Mouse (Mus musculus) ovary, postnatal 10 days (tissue): ENCODE results near the gene Hist1h2ad.
A peak's percentile ranks its signal among the peaks of the same experiment; 100 is the strongest.
"Not testable (repeated sequence)": the region's sequence is repeated elsewhere in the genome, so short reads cannot be mapped to it uniquely, and the experiment has no call there.

Experiments used
- DNase-seq: peaks from one replicate; pipeline ENCODE4 v3.0.0; 2022; ENCODE audit warnings: low spot score

The Hist1h2ad gene

DNA sequence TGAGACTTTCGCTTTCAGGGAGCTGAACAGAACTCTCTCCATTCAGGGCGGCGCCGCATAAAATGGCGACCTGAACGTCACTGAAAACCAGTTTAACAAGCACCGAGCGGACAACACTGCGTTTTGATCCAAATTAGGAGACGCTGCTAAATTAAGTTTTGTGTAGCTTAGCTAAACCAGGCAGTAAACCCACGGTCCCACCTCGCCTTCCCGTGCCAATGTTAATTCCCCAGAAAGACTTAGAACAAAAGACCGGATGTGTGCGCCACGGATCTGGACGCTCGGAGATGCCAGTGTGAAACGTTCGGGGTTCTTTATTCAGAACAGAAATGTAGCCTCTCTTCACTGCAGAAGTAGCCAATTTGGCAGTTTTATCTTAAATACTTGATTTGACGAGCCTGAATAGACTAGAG, 10.9 kb downstream of the Hist1h2ad start:
- no peak for DNase-seq

DNA sequence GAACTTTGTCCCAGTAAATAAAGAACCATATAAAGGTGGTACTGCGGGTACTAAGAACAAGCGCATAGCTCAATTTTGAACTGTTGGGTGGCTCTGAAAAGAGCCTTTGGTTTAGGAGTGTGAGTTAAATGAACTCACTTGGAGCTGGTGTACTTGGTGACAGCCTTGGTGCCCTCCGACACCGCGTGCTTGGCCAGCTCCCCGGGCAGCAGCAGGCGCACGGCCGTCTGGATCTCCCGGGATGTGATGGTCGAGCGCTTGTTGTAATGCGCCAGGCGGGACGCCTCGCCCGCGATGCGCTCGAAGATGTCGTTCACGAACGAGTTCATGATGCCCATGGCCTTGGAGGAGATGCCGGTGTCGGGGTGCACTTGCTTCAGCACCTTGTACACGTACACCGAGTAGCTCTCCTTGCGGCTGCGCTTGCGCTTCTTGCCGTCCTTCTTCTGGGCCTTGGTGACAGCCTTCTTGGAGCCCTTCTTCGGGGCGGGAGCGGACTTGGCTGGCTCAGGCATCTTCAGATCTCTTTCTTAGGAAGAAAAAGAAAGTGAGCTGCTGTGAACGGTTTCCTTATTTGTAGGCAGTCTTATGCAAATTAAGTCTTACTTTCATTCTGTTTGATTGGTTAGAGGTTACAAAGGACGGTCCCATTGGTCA, 11.4 kb downstream of the Hist1h2ad start:
- DNase-seq = peak; percentile 55

DNA sequence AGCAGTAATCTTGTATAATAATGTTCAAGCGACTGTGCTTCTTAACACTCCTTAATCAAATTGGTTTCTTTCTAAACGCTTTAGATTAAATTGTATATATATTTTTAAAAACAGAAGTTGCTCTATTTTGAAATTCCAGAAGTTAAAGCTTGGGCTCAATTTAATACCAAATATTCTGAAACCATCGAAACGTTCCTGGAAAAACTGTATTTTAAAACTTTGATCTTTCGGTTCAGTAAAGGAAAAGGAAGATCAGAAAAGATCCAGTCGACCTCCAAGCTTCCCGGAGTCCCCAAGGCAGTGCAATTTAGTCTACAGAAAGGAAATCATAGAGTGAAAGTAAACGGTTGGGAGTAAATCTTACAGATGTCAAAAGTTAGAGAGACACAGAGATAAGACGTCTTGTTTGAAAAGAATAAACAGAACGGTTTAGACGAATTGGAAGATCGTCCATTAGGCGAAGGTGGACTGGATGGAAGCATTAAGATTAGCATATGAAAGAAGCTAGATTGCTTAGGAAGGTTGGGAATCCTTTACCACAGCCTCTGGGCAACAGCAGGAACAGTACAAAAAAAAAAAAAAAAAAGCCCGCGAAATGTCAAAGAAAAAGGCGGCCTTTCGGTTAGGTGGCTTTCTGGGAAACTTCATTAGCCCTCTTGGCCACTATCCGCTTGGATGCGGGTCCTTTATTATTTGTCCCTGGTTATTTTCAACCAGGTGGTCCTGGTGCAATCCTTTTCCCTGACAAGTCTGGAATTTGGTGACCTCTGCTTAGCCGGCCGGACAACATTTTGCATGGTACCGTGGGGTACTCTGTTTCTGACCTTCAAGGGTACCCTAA, 12.1 kb downstream of the Hist1h2ad start:
- no peak for DNase-seq

DNA sequence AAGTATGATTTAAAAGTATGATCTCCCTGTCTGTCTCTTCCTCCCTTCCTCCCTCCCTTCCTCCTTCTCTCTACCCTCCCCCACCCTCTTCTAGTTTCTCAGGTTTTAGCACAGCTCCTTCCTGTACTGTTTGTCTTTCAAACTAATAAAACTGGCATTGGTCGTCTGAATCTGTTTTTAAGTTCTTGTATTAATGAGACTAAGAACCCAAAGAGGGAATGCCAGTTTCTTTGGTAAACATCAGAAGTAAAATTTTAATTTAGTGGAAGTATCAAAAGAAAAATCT, 12.7 kb downstream of the Hist1h2ad start:
- DNase-seq = no peak

DNA sequence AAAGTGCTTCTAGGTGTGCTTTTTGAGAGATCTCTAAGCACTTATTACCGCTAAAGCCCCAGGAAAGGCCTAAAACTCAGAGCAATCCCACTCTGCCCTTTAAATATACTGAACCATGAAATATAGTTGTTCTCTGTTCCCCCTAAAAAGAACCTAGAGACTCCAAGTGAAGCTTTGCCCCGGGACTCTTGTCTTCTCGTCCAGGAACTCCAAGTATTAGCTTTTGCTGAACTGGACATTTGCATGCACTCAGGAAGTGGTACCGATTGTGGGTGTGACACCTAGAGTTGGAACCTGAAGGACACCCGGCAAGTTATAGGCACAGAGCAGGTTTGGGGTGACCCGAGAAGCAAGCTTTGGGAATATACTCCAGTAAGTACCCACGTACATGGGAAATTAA, 17.0 kb downstream of the Hist1h2ad start:
- no peak for DNase-seq

DNA sequence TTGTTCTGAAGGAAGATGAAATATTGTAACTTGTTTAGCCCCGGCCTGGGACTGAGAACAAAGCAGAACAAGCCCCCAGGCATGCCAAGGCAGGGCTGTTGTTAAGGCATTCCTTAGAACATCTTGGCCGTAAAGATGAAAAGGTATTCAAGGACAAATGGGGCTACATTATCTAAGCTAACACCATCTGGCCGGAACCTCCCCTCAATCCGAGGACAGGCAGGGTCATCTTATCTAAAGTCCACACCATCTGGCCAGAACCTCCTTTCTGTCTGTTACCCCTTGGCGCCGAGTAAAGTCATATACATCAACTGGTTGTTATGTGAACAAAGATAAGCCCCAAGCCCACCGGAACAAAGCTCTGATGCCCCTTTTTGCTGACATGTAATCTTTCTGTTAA, 17.7 kb downstream of the Hist1h2ad start:
- DNase-seq = not testable (repeated sequence)

DNA sequence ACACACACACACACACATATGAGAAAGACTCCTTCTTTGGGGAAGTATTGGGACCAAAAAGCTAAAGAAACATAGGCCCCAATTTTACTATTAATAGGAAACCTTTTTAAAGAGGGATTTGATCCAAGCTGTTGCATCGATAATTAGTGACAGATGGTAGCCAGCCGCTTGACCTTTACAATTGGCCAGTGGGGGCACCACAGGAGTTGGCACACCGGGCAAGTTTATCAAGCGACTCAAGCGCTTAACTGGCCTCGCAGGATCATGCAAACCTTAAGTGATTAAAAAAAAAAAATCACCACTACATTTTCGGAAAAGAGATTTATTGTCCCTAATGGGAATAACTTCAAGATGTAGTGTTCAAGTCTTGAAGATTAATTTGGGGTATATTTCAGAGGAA, 18.4 kb downstream of the Hist1h2ad start:
- DNase-seq = no peak

DNA sequence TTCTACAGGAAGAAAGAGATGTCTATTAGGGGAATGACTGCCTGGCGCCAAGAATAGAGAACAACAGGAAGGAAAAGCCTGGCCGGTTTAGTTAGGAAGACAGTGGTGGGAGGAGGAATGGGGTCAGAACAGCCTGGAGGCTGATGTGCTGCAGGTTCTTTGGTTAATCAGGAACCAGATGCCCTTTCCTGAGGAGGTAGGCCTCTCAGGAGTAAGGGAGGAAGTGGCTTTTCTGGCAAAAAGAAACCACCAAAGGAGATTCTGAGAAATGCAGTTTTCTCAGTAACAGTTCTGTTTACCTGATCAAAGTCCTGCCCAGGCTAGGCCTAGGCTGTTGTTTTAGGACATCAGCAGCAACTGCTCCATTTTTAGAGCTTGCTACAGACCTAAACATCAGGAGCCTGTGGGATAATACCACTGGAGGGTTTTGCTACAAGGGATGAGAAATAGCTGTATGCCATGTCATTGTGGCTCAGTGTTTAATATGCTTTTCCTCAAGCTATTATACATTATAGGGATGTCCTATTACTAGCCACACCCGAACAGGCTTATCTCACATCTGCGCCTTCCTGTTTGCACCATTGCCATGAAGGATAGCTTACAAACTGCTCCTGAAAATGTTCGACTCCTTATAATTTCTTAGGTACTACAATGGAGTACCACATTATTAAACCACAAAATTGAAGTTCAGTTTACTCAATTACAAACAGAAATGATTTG, 19.0 kb downstream of the Hist1h2ad start:
- DNase-seq = no peak

DNA sequence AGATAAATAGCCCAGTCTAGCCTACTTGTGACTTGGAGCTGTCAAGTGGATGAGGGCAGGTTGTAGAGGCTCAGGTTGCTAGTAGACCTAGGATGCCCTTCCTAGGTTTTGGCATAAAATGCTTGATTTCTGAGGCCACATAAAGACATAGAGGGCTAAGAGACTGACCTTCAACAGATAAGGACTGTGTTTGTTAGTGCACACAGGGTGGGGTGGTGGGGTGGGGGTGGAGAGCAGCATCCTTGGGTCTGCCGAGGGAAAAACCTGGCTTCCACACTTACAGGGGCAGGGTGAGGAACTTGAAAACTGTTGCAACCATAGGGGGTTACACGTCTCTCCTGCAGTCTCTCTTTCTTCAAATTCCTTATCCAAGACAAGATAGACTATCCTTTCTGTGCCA, 21.0 kb downstream of the Hist1h2ad start:
- DNase-seq = no peak

DNA sequence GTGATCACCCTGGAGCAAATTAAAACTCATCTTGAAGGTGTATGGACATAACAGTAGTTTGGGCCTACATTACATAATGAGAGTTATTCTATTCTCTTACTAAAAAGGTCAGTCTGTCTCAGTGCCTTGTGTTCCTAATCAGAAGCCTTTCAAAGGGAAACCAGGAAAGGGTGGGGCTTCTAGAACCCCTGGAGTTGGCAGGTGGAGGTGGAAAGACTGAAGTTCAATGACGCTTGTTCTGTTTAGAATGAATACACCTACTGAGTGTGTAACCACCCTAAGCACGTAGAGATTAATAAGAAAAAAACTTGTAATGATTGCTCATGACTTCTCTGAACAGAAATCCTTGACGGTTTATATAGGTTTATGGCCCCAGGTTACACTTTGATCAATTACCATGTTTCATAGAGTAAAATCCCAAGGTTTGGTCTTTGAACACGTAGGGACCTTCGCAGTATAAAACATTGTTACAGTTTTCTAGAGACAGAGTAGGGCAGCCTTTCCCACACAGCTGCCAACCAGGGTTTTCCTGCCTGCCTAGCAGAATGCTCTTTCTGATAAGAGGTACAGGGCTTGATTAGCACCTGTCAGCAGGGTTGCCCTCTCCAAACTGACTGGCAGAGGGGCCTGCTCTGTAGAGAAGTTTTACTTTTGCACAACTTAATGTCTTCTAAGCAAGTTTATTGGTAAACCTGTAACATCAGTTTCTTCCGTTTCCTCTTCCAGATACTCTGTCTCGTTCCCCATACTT, 21.6 kb downstream of the Hist1h2ad start:
- no peak for DNase-seq

DNA sequence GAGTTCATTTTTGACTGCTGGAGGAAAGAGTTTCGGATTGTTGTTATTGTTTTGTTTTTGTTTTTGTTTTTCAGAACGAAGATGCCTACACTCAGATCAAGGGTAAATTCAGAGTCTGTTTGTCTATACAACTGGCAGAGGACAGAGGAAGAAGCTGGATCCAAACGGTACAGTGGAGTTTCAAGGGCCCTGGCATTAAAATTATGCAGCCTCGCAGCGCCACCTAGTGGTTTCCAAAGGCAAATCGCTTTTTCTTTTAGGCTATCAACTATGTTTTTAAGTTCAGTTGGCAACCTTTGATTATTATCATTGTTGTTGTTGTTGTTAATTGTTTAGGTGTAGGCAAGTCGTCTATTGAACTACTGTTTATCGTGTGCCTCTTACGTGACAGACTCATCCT, 23.8 kb downstream of the Hist1h2ad start:
- DNase-seq = no peak

DNA sequence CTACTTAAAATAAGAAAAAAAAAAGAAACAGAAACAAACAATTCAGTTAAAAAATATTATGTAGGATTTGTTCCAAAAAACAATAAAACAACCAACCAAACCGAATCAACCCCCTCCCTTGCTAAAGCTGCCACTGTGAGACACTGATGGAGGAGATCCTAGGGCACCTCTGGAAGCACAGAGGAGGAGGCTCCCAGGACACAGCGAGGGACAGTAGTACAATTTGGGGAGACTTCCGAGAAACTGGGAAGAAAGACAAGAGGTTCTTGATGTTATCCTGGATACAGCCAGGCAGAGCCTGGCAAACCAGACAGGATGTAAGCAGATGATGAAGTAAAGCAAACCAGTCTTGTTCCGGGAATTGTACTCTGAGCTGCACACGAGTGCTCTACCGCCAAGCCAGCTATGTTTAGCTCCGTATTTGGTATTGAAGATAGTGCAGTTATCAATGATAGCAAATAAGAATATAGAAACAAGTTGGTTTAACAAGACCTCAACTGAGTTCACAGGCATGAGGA, 29.1 kb downstream of the Hist1h2ad start:
- DNase-seq = no peak

DNA sequence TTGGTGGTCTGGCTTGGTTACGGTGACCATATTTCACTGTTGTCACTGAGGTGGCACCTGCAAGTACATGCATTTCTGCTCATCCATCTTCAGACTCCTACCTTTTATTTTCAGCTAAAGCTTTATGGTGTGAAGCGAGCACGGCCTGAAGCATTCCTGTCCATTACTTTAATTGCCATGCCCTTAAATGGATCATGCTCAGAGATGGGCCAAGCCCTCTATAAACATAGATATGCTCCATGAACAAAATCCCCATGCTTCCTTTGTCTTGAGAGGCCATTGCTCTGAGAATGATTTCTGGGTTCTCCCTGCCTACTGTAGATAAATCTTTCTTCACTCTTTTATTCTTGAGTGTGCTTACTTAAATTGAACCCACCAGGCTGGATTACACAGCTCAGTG, 30.3 kb downstream of the Hist1h2ad start:
- no peak for DNase-seq

DNA sequence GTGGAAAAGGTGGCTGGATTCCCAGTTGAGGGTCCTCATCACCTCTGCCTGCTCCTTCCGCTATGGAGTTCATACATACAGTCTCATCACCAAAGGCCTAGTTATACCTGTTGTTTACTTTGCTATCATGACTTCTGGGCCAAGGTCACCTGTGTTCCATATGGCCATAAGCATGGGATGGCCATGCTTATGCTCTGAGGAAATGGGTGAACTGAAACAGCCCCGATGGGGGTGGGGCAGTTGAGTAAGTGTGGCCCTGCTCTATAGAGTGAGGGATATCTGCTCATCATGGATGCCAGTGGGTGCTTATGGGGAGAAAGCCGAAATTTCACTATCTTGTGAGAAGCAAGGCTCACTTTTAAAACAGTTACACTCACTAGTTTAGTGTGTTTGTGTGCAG, 30.9 kb downstream of the Hist1h2ad start:
- DNase-seq = no peak

DNA sequence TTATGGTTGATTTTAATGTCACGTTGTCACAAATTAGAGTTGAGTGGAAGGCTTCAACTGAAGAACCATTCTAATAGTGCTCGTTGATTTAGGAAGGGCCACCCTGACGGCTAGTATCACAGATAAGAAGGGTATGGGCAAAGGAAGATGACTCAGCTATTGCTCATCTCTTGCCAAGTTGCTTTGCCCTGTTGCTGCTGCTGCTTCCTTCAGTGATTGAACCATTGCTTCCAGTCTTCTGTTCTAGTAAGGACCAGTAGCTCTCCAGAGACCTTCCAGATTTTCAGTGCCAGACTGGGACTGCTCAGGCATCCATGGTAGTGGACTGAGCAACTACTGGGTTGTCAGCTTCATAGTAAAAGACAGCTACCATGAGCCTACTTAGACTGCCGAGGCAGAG, 35.0 kb downstream of the Hist1h2ad start:
- DNase-seq = no peak

DNA sequence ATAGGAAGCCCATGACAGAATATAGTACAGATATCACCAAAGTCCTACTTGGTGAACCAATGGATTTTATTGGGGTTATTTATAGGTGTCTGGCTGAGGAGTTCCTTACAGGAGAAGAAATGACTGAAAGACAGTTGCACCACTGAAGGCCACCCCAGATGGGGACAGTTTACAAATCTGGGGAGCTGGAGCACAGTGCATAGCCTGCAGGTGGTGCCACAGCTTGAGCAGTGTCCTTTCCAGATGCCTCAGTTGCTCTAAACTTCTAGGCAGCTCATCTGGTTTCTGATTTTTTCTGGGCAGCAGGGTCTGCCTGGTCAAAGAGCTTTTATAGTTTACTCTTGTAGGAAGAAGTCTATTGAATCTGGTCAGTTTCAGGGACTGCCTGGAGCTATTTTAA, 35.7 kb downstream of the Hist1h2ad start:
- no peak for DNase-seq

DNA sequence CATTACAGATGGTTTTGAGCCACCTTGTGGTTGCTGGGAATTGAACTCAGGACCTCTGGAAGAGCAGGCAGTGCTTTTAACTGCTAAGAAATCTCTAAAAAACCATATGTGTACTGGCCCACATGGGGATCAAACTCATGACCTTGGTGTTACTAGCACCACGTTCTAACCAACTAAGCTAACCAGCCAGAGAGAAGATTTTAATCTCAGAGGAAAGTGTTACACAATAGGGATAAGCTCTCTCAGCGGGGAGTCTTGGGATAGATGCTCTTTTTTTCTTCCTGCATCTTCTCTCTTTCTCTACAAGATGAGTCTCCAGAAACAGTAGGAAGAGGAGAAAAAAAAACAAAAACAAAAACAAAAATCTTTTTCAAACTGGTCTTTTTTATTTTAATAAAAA, 36.2 kb downstream of the Hist1h2ad start:
- no peak for DNase-seq

DNA sequence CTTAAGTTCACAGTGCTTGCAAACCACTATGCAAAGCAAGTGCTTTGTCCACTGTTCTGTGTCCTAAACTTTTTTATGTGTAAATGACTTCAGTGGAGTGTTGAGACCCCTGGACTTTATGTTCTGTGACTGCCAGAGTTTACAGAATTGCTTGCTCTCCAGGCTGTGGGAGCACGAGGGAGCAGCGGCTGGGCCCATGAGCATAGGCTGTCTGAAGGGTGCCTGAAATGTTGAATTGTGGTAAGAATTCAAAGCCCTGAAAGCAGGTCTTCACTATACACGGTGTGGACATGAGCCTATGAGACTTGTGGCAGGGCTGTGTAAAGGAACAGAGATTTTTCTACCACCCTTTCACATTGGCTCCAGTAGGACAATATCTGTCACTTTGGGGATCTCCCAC, 37.5 kb downstream of the Hist1h2ad start:
- DNase-seq = no peak

DNA sequence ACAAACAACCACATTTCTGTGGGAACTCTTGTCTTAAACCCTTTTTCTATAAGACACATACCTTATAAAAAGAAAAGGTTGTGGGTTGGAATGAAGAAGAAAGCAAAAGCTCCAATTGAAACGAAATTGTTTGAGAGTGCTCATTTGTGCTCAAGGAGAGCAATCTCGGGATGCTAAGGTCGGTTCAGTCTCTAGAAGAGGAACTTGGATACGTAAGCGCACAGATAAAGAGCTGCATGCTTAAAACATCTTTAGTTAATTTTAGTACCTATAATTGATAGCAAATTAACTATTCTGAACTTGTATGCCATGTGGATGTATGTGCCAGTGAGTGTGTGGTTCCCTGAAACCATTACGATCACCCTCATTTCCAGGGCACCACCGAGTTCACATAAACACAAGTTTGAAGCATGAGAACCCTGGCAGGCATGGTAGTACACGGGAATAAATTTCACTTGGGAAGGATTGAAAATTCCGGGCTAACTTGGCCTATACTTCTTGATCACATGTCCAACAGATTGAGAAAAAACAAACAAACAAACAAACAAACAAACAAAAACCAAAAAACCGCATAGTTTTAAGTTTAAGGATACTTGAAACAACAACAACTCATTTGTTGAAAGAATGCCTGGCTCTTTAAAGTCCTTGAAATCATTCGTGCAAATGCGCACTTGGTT, 46.0 kb downstream of the Hist1h2ad start:
- DNase-seq = no peak

DNA sequence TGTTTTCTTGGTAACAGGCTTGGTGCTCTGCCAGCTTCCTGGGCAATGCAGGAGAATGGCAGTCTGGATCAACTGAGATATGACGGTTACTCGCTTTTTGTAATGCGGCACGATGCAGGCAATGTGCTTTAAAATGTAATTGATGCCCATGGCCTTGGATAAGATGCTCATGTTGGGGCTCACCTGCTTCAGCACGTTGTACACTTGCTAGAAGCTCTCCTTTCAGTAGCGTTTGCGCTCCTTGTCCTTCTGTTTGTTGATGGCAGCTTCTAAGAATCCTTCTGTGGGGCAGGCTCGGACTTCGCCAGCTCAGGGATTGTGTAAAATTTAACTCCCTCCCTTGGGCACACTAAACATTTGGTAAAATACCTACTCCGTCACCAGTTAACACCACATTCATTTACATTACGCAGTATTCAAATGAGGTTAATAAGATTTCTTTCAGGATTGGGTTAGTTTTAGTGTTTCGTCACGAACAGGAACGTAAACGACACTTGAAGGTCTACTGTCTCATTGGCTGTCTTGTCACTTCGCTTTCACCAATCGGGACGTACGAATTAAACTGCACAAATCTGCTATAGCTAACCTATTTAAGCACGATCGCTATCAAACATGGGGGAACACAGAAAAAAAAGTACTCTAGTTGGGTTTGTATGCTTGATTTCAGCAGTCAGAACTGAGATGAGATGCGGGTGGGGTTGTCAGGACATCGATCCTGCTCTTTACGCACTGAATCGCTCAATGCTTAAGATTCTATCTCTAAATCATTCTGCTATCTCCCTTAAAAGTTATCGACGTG, 46.8 kb downstream of the Hist1h2ad start, which contains the start of gene Hist1h2be:
Gene Hist1h2be (minus strand): TSS at position 392 of the 799 bp plus-strand sequence.
- DNase-seq = peak; percentile 38
